Mouse (Mus musculus): ENCODE measurements at regions not wholly inside any gene's neighbourhood (a gene's known extent, or its start where the extent isn't known, plus 50 kb on each side); places are given as distances from the start of the nearest gene placed in this dataset.

DNA sequence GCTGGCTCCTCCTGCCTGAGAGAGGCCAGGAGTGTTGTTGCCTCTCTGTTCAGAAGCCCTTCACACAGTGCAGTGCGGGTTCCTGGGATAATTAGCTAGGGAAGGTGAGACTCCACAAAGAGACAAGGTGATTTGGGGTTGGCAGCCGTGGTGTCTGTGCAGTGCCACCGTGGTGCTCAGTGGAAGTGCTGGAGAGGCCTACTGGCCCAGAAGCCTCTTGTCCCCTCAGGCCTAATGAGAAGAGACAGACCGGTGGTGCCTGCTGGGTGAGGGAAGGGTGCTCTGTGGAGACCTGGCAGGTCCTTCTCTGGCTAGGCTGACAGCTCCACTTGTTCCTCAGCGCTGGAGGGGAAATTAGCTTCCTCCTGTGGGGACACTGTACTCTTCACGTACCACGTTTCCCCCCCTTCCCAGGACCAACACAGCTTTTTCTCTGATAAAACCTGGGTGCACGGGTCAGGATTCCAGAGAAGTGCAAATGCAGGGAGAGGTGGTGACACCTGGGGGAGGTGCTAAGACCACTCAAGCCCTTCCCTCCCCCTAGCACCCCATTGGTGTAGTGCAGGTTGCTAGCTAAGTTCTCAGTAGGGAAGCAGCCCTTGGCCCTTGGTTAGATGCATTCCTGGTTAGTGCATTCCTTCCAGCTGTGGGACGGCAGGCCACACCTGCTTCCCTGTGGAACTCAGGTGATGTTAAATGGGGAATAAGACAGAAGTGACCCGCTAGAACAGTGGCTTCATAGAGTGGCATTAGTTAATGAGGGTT, 129.2 kb upstream of the Gjb5 start:
- TF ChIP-seq CTCF (IDR thresholded peaks at IDR 0.05; ENCODE audit: insufficient read depth, low read depth, low read length) (no peak), POLR2A (IDR thresholded peaks at IDR 0.05; ENCODE audit: insufficient read depth, low read depth, low read length) (no peak)
